Mouse (Mus musculus): ENCODE data around the gene Cd40. TPM values are rescaled to one million over a fixed set of nuclear protein-coding genes. Genes with fewer than 3 reads are reported as not detected.

Cd40 gene
- polyA plus RNA-seq, 1 experiment = 2.0 TPM

DNA sequence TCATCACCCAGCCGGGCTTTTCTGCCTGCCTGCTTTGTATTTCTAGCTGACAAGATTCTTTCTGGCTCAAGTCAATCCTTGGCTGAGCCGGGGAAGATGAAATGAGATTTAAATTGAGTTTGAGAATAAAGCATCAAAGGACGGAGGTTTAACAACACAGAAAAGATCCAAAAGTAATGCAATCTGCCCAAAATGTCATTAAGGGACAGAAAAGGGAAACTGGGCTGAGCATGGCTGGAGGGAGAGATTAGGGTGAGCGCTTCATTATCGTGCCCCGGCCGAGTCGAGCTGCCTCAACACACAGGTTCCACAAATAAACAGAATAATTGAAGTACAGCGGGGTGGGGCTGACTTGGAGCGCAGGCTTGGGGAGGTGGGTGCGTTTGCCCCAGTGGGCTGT is 3.9 kb upstream of the Cd40 start:
- no peaks in the 10 kb centered on the region for H3K4me1 ChIP-seq (ENCODE audit: control insufficient read depth, insufficient read depth, low read length)
- H3K27ac ChIP-seq (ENCODE audit: insufficient read depth, low read length) = no peak overlapping the region
- no peak overlapping the region for H3K4me3 ChIP-seq (ENCODE audit: insufficient read depth, low read length)
- TF ChIP-seq POLR2A (IDR thresholded peaks at IDR 0.05; ENCODE audit: low read depth, low read length) = no peak
- no peak for TF ChIP-seq CTCF (IDR thresholded peaks at IDR 0.05; ENCODE audit: borderline replicate concordance, insufficient read depth, low read length)

DNA sequence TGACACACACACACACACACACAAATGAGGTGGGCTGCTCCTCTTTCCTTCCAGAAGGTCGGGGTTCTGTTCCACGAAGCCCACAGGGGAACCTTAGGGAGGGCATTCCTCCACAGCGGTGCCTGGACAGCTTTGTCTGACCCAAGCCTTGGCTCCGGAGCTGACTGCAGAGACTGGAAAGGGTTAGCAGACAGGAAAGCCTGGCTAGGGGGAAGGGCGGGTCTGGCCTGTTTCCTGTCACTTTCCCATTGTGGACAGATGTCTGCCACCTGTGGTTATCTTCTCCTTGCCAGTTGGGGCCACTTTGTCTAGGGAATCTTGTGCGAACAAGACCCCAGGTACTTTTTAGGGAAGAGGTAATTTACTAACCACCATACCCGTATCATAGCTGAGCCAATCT is 478 bp downstream of the Cd40 start:
- peak overlapping the region; percentile 50 for H3K4me3 ChIP-seq (ENCODE audit: insufficient read depth, low read length)
- H3K4me1 ChIP-seq (ENCODE audit: control insufficient read depth, insufficient read depth, low read length) = no peaks in the 10 kb centered on the region
- TF ChIP-seq CTCF (IDR thresholded peaks at IDR 0.05; ENCODE audit: borderline replicate concordance, insufficient read depth, low read length) (no peak), POLR2A (IDR thresholded peaks at IDR 0.05; ENCODE audit: low read depth, low read length) (no peak)
- H3K27ac ChIP-seq (ENCODE audit: insufficient read depth, low read length) = no peak overlapping the region

DNA sequence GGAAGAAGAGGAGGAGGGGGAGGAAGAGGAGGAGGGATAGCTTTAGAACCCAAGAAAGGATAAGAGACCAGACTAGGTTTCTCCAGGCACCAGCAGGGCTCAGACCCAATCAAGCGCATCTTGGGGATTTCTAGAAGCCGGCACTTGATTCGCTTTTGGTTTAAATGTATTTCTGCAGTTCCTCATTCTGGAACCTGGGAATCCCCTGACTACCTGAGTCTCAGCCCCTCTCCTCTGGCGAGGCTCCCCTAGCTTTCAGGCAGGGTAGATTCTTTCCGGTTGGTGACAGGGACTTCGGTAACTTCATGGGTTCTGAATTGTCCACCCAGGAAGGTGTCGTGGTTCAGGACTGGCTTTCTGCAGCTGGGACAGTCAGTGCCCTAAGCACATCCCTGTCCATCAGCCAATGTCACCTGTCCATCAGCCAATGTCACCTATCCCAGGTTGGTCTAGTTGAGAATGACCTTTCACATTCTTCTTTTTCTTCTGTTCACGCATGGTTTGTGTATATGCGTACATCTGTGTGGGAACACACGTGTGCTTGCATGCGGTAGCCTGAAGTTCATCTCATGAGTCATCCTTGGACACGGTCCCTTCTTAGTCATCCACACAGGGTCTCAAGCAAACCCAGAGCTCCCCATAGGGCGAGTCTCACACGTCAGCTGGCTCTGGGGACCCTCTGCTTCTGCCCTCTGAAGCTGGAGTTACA is 1.1 kb downstream of the Cd40 start:
- TF ChIP-seq CTCF (IDR thresholded peaks at IDR 0.05; ENCODE audit: borderline replicate concordance, insufficient read depth, low read length) (no peak), POLR2A (IDR thresholded peaks at IDR 0.05; ENCODE audit: low read depth, low read length) (no peak)
- Histone ChIP-seq H3K4me1 (ENCODE audit: control insufficient read depth, insufficient read depth, low read length) (no peaks in the 10 kb centered on the region), H3K27ac (ENCODE audit: insufficient read depth, low read length) (no peak overlapping the region), H3K4me3 (ENCODE audit: insufficient read depth, low read length) (0 out of 2 replicates have a peak overlapping the region, but pooled peaks have one; percentile 50)

GRCm38 (mm10) chr2:165059961-165060360 is 4.5 kb downstream of the Cd40 start:
- no peak for TF ChIP-seq POLR2A (IDR thresholded peaks at IDR 0.05; ENCODE audit: low read depth, low read length)
- TF ChIP-seq CTCF (IDR thresholded peaks at IDR 0.05; ENCODE audit: borderline replicate concordance, insufficient read depth, low read length) = no peak
- H3K4me1 ChIP-seq (ENCODE audit: control insufficient read depth, insufficient read depth, low read length) = no peaks in the 10 kb centered on the region
- H3K4me3 ChIP-seq (ENCODE audit: insufficient read depth, low read length) = no peak overlapping the region
- H3K27ac ChIP-seq (ENCODE audit: insufficient read depth, low read length) = no peak overlapping the region

- TF ChIP-seq POLR2A (IDR thresholded peaks at IDR 0.05; ENCODE audit: low read depth, low read length) (no peak), CTCF (IDR thresholded peaks at IDR 0.05; ENCODE audit: borderline replicate concordance, insufficient read depth, low read length) (no peak)
- no peak overlapping the region for H3K4me3 ChIP-seq (ENCODE audit: insufficient read depth, low read length)
- H3K27ac ChIP-seq (ENCODE audit: insufficient read depth, low read length) = no peak overlapping the region
- no peaks in the 10 kb centered on the region for H3K4me1 ChIP-seq (ENCODE audit: control insufficient read depth, insufficient read depth, low read length)
Measured at GRCm38 (mm10) chr2:165061638-165062433, 6.4 kb downstream of the Cd40 start.

- Histone ChIP-seq H3K4me3 (ENCODE audit: insufficient read depth, low read length) (no peak overlapping the region), H3K4me1 (ENCODE audit: control insufficient read depth, insufficient read depth, low read length) (no peaks in the 10 kb centered on the region), H3K27ac (ENCODE audit: insufficient read depth, low read length) (no peak overlapping the region)
- TF ChIP-seq CTCF (IDR thresholded peaks at IDR 0.05; ENCODE audit: borderline replicate concordance, insufficient read depth, low read length) (no peak), POLR2A (IDR thresholded peaks at IDR 0.05; ENCODE audit: low read depth, low read length) (no peak)
Measured at GRCm38 (mm10) chr2:165064489-165064888, 9.1 kb downstream of the Cd40 start.

- Histone ChIP-seq H3K4me1 (ENCODE audit: control insufficient read depth, insufficient read depth, low read length) (no peaks in the 10 kb centered on the region), H3K27ac (ENCODE audit: insufficient read depth, low read length) (no peak overlapping the region)
- no peak for TF ChIP-seq CTCF (IDR thresholded peaks at IDR 0.05; ENCODE audit: borderline replicate concordance, insufficient read depth, low read length)
- no peak for TF ChIP-seq POLR2A (IDR thresholded peaks at IDR 0.05; ENCODE audit: low read depth, low read length)
Measured at GRCm38 (mm10) chr2:165068806-165069205, 13.4 kb downstream of the Cd40 start.

DNA sequence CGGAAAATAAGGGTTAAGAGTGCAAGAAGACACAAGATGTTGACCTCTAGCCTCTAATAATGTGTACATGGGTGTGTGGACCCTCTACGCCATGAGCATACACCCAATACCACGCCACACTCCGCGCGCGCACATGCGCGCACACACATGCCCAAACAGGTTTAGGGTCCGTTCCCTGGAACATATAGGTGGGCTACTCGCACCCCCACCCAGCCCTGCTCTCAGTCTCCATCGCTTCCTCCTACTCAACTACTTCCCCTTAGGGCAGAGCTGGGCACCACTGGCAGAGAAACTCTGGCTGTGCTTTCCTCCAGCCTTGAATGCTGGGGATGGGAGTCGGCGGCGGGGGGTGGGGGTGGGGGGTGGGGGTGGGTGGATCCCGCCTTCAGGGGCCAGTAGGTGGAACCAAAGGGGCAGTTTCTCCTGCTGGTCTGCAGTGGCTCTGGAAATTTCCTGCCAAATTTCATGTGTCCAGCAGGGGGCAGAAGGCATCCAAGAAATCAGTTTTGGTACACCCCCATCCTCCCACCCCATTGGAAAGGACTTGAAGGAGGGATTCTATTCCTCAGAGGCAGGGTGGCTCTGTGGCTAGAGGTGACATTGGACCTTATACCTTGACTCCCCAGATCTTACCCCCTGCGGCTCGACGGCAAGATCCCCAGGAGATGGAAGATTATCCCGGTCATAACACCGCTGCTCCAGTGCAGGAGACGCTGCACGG is 14.8 kb downstream of the Cd40 start:
- no peak overlapping the region for H3K4me3 ChIP-seq (ENCODE audit: insufficient read depth, low read length)
- no peaks in the 10 kb centered on the region for H3K4me1 ChIP-seq (ENCODE audit: control insufficient read depth, insufficient read depth, low read length)
- TF ChIP-seq CTCF (IDR thresholded peaks at IDR 0.05; ENCODE audit: borderline replicate concordance, insufficient read depth, low read length) (0 out of 2 replicates have a peak, but pooled peaks have one; percentile 15), POLR2A (IDR thresholded peaks at IDR 0.05; ENCODE audit: low read depth, low read length) (no peak)
- H3K27ac ChIP-seq (ENCODE audit: insufficient read depth, low read length) = no peak overlapping the region

More at GRCm38 (mm10) chr2:165068806-165069205, 13.4 kb downstream of the Cd40 start:
- no peak overlapping the region for H3K4me3 ChIP-seq (ENCODE audit: insufficient read depth, low read length)

DNA sequence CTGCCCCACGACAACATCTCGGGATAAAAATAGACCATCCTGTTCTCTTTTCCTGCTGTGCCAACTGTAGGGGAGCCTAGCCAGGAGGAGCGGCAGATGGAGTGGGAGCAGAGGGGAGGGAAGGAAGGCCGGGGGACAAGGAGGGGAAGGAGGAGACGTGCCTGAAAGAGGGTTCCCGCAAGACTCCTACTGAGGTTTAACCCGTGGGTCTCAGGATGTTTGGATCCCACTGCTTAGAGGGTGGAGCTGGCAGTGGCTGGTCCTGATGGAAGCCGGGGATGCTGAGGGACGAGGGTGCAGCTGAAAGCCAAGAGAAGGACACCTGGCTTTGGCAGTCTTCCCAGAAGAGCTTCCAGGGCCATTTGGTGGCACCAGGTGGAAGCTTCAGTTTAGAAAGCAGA is 18.0 kb downstream of the Cd40 start:
- H3K27ac ChIP-seq (ENCODE audit: insufficient read depth, low read length) = no peak overlapping the region
- no peak overlapping the region for H3K4me3 ChIP-seq (ENCODE audit: insufficient read depth, low read length)
- H3K4me1 ChIP-seq (ENCODE audit: control insufficient read depth, insufficient read depth, low read length) = no peaks in the 10 kb centered on the region
- TF ChIP-seq CTCF (IDR thresholded peaks at IDR 0.05; ENCODE audit: borderline replicate concordance, insufficient read depth, low read length) (no peak), POLR2A (IDR thresholded peaks at IDR 0.05; ENCODE audit: low read depth, low read length) (no peak)
